Mouse (Mus musculus) granulocyte monocyte progenitor cell, adult 5-6 weeks (primary cell): ENCODE measurements around the gene Ccl5. TPM values are rescaled to one million over a fixed set of nuclear protein-coding genes. Genes with fewer than 3 reads are reported as not detected.

Experiments
- ATAC-seq: replicated peaks from 2 replicates; pipeline ENCODE4 v1.8.0; 2016; ENCODE audit warnings: mild to moderate bottlenecking, moderate TSS enrichment, inconsistent platforms; ENCODE audit not compliant: poor library complexity, severe bottlenecking
- total RNA-seq, 2 experiments: library from RNA; stranded (forward) in 1 of 2; stranded (reverse) in 1 of 2; fragments of 200-712, 200-1000 nt in 1 of 2; fragments of >200 nt in 1 of 2; fragmentation: Nextera tagmentation in 1 of 2; gene quantifications; 2 replicates each; pipeline ENCODE4 v1.2.3; 2014 to 2017

Ccl5 gene
- not detected in 2 replicates for total RNA-seq (2014; fragmentation: Nextera tagmentation)
- 2.1 TPM in 1 of 2 replicates, not detected in the other for total RNA-seq (2017)

GRCm38 (mm10) chr11:83530360-83530759, at the start of gene Ccl5:
Ccl5 (minus strand) TSS chr11:83530518.
- no peak for ATAC-seq

DNA sequence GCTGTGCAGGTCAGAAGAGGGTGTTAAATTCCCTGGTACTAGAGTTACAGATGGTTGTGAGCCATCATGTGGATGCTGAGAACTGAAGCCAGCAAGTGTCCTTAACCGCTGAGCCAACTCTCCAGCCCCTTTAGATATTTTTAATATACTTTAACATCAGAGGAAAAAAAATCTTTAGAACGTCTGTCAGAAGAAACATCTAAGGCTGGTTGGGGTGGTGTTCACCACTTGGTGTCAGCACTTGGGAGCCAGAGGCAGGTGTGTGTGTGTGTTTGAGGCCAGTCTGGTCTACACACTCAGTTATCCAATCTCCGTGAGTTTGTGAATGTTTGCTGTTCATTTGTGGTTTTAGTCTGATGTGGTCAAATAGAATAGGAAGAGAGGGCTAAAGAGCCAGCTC, 48.7 kb upstream of the Ccl5 start:
- ATAC-seq, result no peak

- ATAC-seq, result peak; percentile 58
Observed at GRCm38 (mm10) chr11:83578186-83578760, 48.0 kb upstream of the Ccl5 start, which contains the start of gene Ccl9. Ccl9 (minus strand) TSS chr11:83578636.

DNA sequence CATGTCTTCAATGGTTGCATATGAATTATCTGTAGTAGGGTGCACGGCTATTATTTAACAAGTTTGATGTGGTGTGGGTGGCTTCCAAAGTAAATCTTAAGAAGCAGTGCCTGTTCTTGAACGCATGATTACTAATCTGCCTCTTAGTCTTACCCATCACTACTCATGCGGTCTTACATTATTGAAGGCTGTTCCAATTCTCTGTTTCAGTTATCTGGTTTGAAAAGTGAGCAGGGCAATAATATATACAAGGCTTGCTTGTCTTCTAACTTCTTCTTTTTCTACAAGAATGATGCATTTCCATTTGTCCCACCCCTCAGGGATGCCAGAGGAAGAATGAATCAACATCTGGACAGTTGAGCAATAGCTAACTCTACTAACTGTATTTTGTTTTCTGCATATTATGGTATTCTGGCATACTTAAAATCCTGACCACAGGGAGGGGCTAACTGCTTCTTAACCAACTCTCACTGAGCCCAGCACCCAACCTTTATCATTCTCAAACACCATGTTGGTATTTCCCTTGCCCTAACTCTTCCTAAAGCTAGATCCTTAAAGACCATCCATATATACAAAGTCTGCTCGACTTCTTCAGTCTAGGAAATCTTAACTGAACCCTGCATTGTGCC, 46.7 kb upstream of the Ccl5 start:
- peak; percentile 78 for ATAC-seq

GRCm38 (mm10) chr11:83572834-83573233, 42.5 kb upstream of the Ccl5 start:
- no peak for ATAC-seq

DNA sequence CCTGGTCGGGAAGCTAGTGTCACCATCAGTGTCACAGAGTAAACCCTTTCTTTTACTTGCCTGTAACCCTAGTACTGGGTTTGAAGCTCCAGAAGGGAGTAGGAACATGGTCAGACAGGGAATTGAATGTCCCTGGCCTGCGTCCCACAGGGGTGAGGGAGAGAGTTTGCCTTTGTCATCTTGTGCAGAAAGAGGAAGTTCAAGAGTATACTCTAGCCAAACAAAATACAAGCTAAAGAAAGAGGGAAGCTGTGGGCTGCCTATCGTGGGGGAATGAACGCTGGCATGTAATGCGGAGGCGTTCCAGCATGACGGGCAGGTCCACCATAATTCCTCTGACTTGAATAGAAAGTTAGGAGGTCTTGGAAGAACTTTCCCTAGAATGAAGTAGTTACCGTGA, 41.9 kb upstream of the Ccl5 start:
- ATAC-seq, result peak; percentile 77

GRCm38 (mm10) chr11:83570189-83570588, 39.9 kb upstream of the Ccl5 start:
- ATAC-seq, result peak; percentile 36

GRCm38 (mm10) chr11:83569249-83569648, 38.9 kb upstream of the Ccl5 start:
- peak; percentile 73 for ATAC-seq

GRCm38 (mm10) chr11:83568786-83569185, 38.5 kb upstream of the Ccl5 start:
- ATAC-seq, result 0 out of 2 replicates have a peak, but pooled peaks have one; percentile 8

DNA sequence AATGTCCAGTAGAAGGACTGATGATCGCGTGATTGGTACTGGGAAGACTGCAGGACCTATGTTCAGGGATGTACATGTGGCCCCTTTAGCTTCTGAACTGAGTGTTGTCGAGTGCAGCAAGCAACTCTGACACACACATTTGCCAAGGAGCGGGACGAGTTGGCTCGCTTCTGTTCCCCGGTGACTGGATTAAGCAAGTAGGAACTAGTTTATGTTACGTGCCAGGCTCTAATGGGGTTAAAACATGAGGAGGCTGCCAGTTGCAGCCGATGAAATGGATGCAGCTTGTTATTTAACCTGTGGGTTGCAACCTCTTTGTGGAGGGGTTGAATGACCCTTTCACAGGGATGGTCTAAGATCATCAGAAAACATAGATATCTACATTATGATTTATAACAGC, 37.7 kb upstream of the Ccl5 start:
- no peak for ATAC-seq

DNA sequence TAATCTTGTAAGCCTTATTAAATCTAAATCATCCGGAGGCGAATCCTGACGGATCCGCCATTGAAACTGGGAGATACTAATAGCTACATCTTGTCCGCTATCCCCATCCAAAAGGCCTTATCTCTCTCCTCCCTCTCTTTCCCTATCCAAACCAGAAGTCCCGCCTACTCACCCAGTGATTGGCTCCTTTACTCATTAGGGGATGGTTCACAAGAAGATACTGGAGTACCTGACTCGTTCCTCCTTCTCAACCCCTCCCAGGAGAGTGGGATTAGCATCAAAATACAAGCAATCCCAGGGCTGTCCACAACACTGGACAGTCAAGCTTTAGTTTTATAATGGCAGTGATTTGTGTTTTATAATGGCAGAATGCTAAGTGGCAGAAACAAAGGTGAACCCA, 37.0 kb upstream of the Ccl5 start:
- ATAC-seq, result no peak

- no peak for ATAC-seq
Observed at GRCm38 (mm10) chr11:83566617-83567016, 36.3 kb upstream of the Ccl5 start.

DNA sequence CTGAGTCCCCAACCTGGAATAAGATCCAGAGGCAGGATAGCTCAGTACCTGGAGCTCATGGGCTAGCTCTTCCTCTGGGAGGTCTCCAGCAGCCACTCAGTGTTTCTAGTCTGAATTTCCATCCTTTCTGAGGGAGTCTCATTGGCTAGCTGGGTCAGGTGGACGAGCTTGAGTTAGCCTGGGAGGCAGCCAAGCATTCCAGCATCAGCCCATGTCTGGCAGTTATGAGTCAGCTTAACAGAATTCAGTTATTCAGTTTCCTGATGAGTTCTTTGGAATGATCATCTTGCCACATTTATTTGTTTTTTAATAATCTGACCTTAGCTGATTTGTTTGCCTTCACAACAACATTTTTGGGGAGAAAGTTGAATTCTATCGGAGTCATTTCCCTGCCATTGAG, 33.4 kb upstream of the Ccl5 start:
- no peak for ATAC-seq

GRCm38 (mm10) chr11:83562311-83562887, 32.1 kb upstream of the Ccl5 start:
- 0 out of 2 replicates have a peak, but pooled peaks have one; percentile 19 for ATAC-seq

DNA sequence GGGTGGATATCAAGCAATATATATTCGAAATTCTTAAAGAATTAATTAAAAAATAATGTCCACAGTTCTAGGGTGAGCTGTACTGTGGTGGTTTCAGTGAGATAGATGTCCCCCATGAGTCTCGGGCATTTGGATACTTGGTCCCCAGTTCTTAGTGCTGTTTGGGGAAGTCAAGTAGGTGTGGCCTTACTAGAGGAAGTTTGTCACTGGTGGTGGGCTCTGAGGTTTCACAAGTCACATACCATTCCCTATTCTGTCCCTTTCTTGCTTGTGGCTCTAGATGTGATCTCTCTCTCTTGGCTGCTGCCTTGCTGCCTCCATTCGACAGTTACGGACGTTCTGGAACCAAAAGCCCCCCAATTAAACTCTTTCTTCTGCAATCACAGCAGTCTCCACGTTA, 30.1 kb upstream of the Ccl5 start:
- ATAC-seq, result peak; percentile 95

- no peak for ATAC-seq
Observed at GRCm38 (mm10) chr11:83557074-83557473, 26.8 kb upstream of the Ccl5 start.

- ATAC-seq, result peak; percentile 47; the same call in 1 of the 2 replicates
Observed at GRCm38 (mm10) chr11:83556085-83556781, 25.9 kb upstream of the Ccl5 start.

DNA sequence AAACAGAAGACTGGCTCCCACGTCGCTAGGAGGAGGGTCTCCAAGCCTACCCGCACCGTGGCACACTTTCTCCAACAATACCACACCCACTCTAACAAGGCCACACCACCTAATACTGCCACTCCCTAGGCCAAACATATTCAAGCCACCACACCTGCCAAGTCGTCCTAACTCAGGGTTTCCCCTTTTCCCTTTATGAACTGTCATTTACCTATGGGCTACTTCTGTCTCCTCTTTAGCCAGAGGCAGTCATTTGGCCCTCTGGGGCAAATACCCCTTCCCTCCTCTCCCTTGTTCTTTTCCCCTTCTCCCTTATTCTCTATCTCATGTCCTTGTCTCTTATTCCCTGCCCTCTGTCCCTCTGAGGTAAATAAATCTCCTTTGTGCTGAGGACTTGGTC, 21.4 kb upstream of the Ccl5 start:
- ATAC-seq, result no peak

- ATAC-seq, result peak; percentile 23; the same call in 1 of the 2 replicates
Observed at GRCm38 (mm10) chr11:83551037-83551436, 20.7 kb upstream of the Ccl5 start.

- ATAC-seq, result peak; percentile 88
Observed at GRCm38 (mm10) chr11:83550186-83550632, 19.9 kb upstream of the Ccl5 start.

DNA sequence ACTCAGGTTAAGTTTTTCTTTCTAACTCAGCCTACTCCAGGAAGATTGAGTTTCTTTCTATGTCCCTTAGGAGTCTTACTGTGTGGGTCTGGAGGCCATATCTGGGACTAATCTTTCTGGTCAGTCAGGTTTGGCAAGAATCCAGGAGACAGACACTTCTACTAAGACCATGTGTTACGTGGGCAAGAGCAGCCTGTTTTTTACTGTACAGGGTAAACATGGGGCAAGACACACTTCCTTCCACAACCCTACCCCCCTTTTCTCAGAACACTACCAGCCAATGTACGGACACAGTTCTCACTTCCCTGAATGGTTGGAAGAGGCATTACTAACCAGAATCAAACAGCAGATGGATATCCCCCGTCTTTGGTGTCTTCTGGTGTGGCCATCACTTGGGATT, 13.9 kb upstream of the Ccl5 start:
- ATAC-seq, result peak; percentile 92
